Mouse (Mus musculus): ENCODE results near the gene A230050P20Rik. TPM values are rescaled to one million over a fixed set of nuclear protein-coding genes. Genes with fewer than 3 reads are reported as not detected.

A230050P20Rik gene
- polyA plus RNA-seq, 1 experiment: 0.29 TPM

GRCm38 (mm10) chr9:20901466-20902173 is 33.2 kb downstream of the A230050P20Rik start:
- Histone ChIP-seq H3K4me3 (replicated peaks) (no peak overlapping the region), H3K27me3 (ENCODE audit: control insufficient read depth) (no peaks in the 10 kb centered on the region), H3K4me1 (ENCODE audit: control insufficient read depth) (peaks cover 44% of the 10 kb centered on the region), H3K9me3 (ENCODE audit: control insufficient read depth, low read length) (no peaks in the 10 kb centered on the region), H3K36me3 (ENCODE audit: control insufficient read depth) (peaks cover 48% of the 10 kb centered on the region)
- no peak for TF ChIP-seq TAL1 (IDR thresholded peaks at IDR 0.05; ENCODE audit: low read length)

- no peak overlapping the region for H3K4me3 ChIP-seq (replicated peaks)
- no peaks in the 10 kb centered on the region for H3K9me3 ChIP-seq (ENCODE audit: control insufficient read depth, low read length)
- TF ChIP-seq GATA1 (IDR thresholded peaks at IDR 0.05; ENCODE audit: low read length) (no peak), TAL1 (IDR thresholded peaks at IDR 0.05; ENCODE audit: low read length) (no peak)
- peaks cover 39% of the 10 kb centered on the region for H3K4me1 ChIP-seq (ENCODE audit: control insufficient read depth)
- no peaks in the 10 kb centered on the region for H3K27me3 ChIP-seq (ENCODE audit: control insufficient read depth)
- peaks cover 48% of the 10 kb centered on the region for H3K36me3 ChIP-seq (ENCODE audit: control insufficient read depth)
These were observed 33.7 kb downstream of the A230050P20Rik start for GRCm38 (mm10) chr9:20902174-20902491.

GRCm38 (mm10) chr9:20909948-20910347 is 41.5 kb downstream of the A230050P20Rik start:
- no peaks in the 10 kb centered on the region for H3K9me3 ChIP-seq (ENCODE audit: control insufficient read depth, low read length)
- H3K4me3 ChIP-seq (replicated peaks): no peak overlapping the region
- no peaks in the 10 kb centered on the region for H3K27me3 ChIP-seq (ENCODE audit: control insufficient read depth)
- peaks cover 2% of the 10 kb centered on the region for H3K4me1 ChIP-seq (ENCODE audit: control insufficient read depth)
- TF ChIP-seq TAL1 (IDR thresholded peaks at IDR 0.05; ENCODE audit: low read length) (no peak), GATA1 (IDR thresholded peaks at IDR 0.05; ENCODE audit: low read length) (no peak)
- H3K36me3 ChIP-seq (ENCODE audit: control insufficient read depth): peaks cover 100% of the 10 kb centered on the region

- no peaks in the 10 kb centered on the region for H3K9me3 ChIP-seq (ENCODE audit: control insufficient read depth, low read length)
- TF ChIP-seq GATA1 (IDR thresholded peaks at IDR 0.05; ENCODE audit: low read length) (no peak), TAL1 (IDR thresholded peaks at IDR 0.05; ENCODE audit: low read length) (no peak)
These were observed 47.7 kb downstream of the A230050P20Rik start for GRCm38 (mm10) chr9:20916160-20916559.

DNA sequence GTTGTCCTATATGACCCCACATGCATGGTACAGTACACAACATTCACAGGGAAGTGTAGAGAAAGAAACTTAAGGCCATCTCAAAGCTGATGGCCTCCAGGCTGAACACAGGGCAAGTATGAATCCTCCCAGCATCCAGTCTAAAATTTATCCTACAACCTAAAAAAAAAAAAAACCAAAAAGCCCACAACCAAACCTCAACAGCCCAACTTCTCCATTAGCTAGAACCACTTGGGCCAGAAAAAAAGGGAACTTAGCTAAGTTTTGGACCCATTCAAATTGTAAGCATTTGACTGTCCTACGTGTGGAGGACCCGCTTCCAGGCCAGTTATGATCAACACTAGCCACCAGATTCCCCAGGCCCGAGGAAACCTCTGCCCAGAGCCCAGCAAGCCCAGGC is 54.8 kb downstream of the A230050P20Rik start:
- no peaks in the 10 kb centered on the region for H3K27me3 ChIP-seq (ENCODE audit: control insufficient read depth)
- no peaks in the 10 kb centered on the region for H3K4me1 ChIP-seq (ENCODE audit: control insufficient read depth)
- H3K36me3 ChIP-seq (ENCODE audit: control insufficient read depth): peaks cover 100% of the 10 kb centered on the region

More at GRCm38 (mm10) chr9:20916160-20916559, 47.7 kb downstream of the A230050P20Rik start:
- peaks cover 6% of the 10 kb centered on the region for H3K4me1 ChIP-seq (ENCODE audit: control insufficient read depth)
- H3K4me3 ChIP-seq (replicated peaks): no peak overlapping the region
- H3K27me3 ChIP-seq (ENCODE audit: control insufficient read depth): no peaks in the 10 kb centered on the region
- peaks cover 100% of the 10 kb centered on the region for H3K36me3 ChIP-seq (ENCODE audit: control insufficient read depth)

More for the DNA sequence above, 54.8 kb downstream of the A230050P20Rik start:
- no peaks in the 10 kb centered on the region for H3K9me3 ChIP-seq (ENCODE audit: control insufficient read depth, low read length)
- TF ChIP-seq TAL1 (IDR thresholded peaks at IDR 0.05; ENCODE audit: low read length) (no peak), GATA1 (IDR thresholded peaks at IDR 0.05; ENCODE audit: low read length) (no peak)
- no peak overlapping the region for H3K4me3 ChIP-seq (replicated peaks)

Other genes with a start within 250 kb of the A230050P20Rik start
- 2.7 and 3.2 TPM in 2 replicates for gene Ubl5, start 225.8 kb upstream of the A230050P20Rik start, polyA plus RNA-seq (2012)
- gene Fbxl12, start 223.9 kb upstream of the A230050P20Rik start, polyA plus RNA-seq (2012): 0.38 and 0.83 TPM in 2 replicates
- 2.3 and 2.4 TPM in 2 replicates for gene Pin1, start 216.5 kb upstream of the A230050P20Rik start, polyA plus RNA-seq (2012)
- gene Olfm2, start 122.3 kb upstream of the A230050P20Rik start, polyA plus RNA-seq (2012): not detected in 2 replicates
- not detected in 2 replicates for gene Col5a3, start 53.6 kb upstream of the A230050P20Rik start, polyA plus RNA-seq (2012)
- gene Rdh8, start 50.1 kb upstream of the A230050P20Rik start, polyA plus RNA-seq (2012): not detected in 2 replicates
- gene Angptl6, start 11.1 kb downstream of the A230050P20Rik start, polyA plus RNA-seq (2012): 0.06 and 0.19 TPM in 2 replicates
- 14.9 and 16.4 TPM in 2 replicates for gene Ppan, start 19.5 kb downstream of the A230050P20Rik start, polyA plus RNA-seq (2012)
- 46.8 and 55.3 TPM in 2 replicates for gene Eif3g, start 30.0 kb downstream of the A230050P20Rik start, polyA plus RNA-seq (2012)
- gene Dnmt1, start 91.2 kb downstream of the A230050P20Rik start, polyA plus RNA-seq (2012): 25.3 TPM in 2 replicates
- 0.02 TPM in 2 replicates for gene S1pr2, start 108.1 kb downstream of the A230050P20Rik start, polyA plus RNA-seq (2012)
- 11.7 and 15.4 TPM in 2 replicates for gene Mrpl4, start 134.1 kb downstream of the A230050P20Rik start, polyA plus RNA-seq (2012)
- gene Icam1, start 147.3 kb downstream of the A230050P20Rik start, polyA plus RNA-seq (2012): 0.04 and 0.11 TPM in 2 replicates
- 105 and 134 TPM in 2 replicates for gene Icam4, start 160.7 kb downstream of the A230050P20Rik start, polyA plus RNA-seq (2012)
- gene Icam5, start 163.4 kb downstream of the A230050P20Rik start, polyA plus RNA-seq (2012): 0.63 and 0.86 TPM in 2 replicates
- gene Zglp1, start 198.5 kb downstream of the A230050P20Rik start, polyA plus RNA-seq (2012): 1.4 and 1.9 TPM in 2 replicates
- gene Gm49373, start 204.5 kb downstream of the A230050P20Rik start, polyA plus RNA-seq (2012): 0.12 and 0.16 TPM in 2 replicates
- 1.5 and 2.8 TPM in 2 replicates for gene Fdx1l, start 205.0 kb downstream of the A230050P20Rik start, polyA plus RNA-seq (2012)
- 11.6 and 15.1 TPM in 2 replicates for gene Gm38431, start 223.4 kb downstream of the A230050P20Rik start, polyA plus RNA-seq (2012)
- gene Raver1, start 223.4 kb downstream of the A230050P20Rik start, polyA plus RNA-seq (2012): 7.5 and 9.3 TPM in 2 replicates

Data from erythroblast, embryonic 14.5 days (primary cell).